Mouse (Mus musculus): Measurements from ENCODE around the gene Pnkd. TPM values are rescaled to one million over a fixed set of nuclear protein-coding genes. Genes with fewer than 3 reads are reported as not detected.

Pnkd gene
- total and polyA plus RNA-seq, 2 experiments, result 28.0 to 130 TPM

DNA sequence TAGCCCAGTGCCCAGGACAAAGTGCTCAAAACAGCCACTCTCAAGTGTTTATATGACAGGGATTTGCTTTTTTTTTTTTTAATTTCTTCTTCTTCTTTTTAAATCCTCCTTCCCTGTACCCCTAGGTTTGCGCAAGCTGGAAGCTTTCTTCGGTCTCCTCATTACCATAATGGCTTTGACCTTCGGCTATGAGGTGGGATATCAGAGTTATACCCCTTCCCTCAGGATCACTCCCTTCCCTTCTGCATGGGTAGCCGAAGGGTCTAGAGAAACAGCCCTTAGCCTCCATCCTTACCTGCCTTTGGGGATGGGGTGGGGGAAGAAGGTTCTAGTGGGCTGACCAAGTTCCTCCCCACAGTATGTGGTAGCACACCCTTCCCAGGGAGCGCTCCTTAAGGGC is 95.8 kb downstream of the Pnkd start:
- no peak overlapping the region for H3K27ac ChIP-seq (replicated peaks; ENCODE audit: insufficient read depth, low read depth, low read length)
- H3K36me3 ChIP-seq (ENCODE audit: control insufficient read depth, insufficient read depth, low read length), result no peaks in the 10 kb centered on the region
- TF ChIP-seq POLR2A (IDR thresholded peaks at IDR 0.05; ENCODE audit: extremely low read depth, insufficient read depth, low read length) (no peak), CTCF (IDR thresholded peaks at IDR 0.05; ENCODE audit: low read depth, low read length) (no peak)
- 90% methylated on average over 5 of the region's 5 CpGs for whole genome bisulfite sequencing
- H3K27me3 ChIP-seq (ENCODE audit: control insufficient read depth, insufficient read depth, low read length), result no peaks in the 10 kb centered on the region
- H3K9ac ChIP-seq (ENCODE audit: low read depth, low read length), result no peak overlapping the region
- H3K4me1 ChIP-seq (ENCODE audit: control insufficient read depth, insufficient read depth, low read length), result peaks cover 11% of the 10 kb centered on the region
- DNase-seq (ENCODE audit: extremely low read depth, low read depth, low spot score), result no peak
- H3K4me3 ChIP-seq (ENCODE audit: insufficient read depth, low read depth, low read length), result no peak overlapping the region
- H3K79me2 ChIP-seq (ENCODE audit: control insufficient read depth, insufficient read depth, low read length), result no peaks in the 10 kb centered on the region

GRCm38 (mm10) chr1:74381588-74382021 is 96.9 kb downstream of the Pnkd start:
- H3K36me3 ChIP-seq (ENCODE audit: control insufficient read depth, insufficient read depth, low read length), result no peaks in the 10 kb centered on the region
- H3K4me3 ChIP-seq (ENCODE audit: insufficient read depth, low read depth, low read length), result no peak overlapping the region
- H3K9ac ChIP-seq (ENCODE audit: low read depth, low read length), result no peak overlapping the region
- no peaks in the 10 kb centered on the region for H3K27me3 ChIP-seq (ENCODE audit: control insufficient read depth, insufficient read depth, low read length)
- DNase-seq (ENCODE audit: extremely low read depth, low read depth, low spot score), result no peak
- peaks cover 11% of the 10 kb centered on the region for H3K4me1 ChIP-seq (ENCODE audit: control insufficient read depth, insufficient read depth, low read length)
- WGBS, result 75% methylated on average over 10 of the region's 10 CpGs
- no peaks in the 10 kb centered on the region for H3K79me2 ChIP-seq (ENCODE audit: control insufficient read depth, insufficient read depth, low read length)
- no peak overlapping the region for H3K27ac ChIP-seq (replicated peaks; ENCODE audit: insufficient read depth, low read depth, low read length)
- TF ChIP-seq CTCF (IDR thresholded peaks at IDR 0.05; ENCODE audit: low read depth, low read length) (no peak), POLR2A (IDR thresholded peaks at IDR 0.05; ENCODE audit: extremely low read depth, insufficient read depth, low read length) (no peak)

DNA sequence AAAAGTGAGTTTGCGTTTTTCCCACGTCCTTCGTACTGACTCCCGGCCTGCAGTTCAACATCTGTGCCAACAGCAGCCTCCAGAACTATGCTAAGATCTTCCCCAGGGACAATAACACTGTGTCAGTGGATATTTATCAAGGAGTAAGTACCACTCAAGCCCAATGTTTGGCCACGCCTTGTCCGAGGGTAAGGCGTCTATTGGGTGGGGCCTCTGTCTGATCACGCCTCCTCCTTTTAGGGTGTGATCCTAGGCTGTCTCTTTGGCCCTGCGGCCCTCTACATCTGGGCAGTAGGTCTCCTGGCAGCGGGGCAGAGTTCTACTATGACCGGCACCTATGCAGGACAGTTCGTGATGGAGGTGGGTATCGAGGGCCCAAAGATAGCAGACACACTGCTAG is 98.7 kb downstream of the Pnkd start:
- TF ChIP-seq CTCF (IDR thresholded peaks at IDR 0.05; ENCODE audit: low read depth, low read length) (no peak), POLR2A (IDR thresholded peaks at IDR 0.05; ENCODE audit: extremely low read depth, insufficient read depth, low read length) (no peak)
- no peaks in the 10 kb centered on the region for H3K79me2 ChIP-seq (ENCODE audit: control insufficient read depth, insufficient read depth, low read length)
- no peak overlapping the region for H3K4me3 ChIP-seq (ENCODE audit: insufficient read depth, low read depth, low read length)
- WGBS, result 95% methylated on average over 13 of the region's 13 CpGs
- no peak overlapping the region for H3K27ac ChIP-seq (replicated peaks; ENCODE audit: insufficient read depth, low read depth, low read length)
- no peaks in the 10 kb centered on the region for H3K36me3 ChIP-seq (ENCODE audit: control insufficient read depth, insufficient read depth, low read length)
- peaks cover 20% of the 10 kb centered on the region for H3K4me1 ChIP-seq (ENCODE audit: control insufficient read depth, insufficient read depth, low read length)
- H3K27me3 ChIP-seq (ENCODE audit: control insufficient read depth, insufficient read depth, low read length), result no peaks in the 10 kb centered on the region
- H3K9ac ChIP-seq (ENCODE audit: low read depth, low read length), result no peak overlapping the region
- no peak for DNase-seq (ENCODE audit: extremely low read depth, low read depth, low spot score)

- H3K9ac ChIP-seq (ENCODE audit: low read depth, low read length), result no peak overlapping the region
- no peak for DNase-seq (ENCODE audit: extremely low read depth, low read depth, low spot score)
- H3K4me3 ChIP-seq (ENCODE audit: insufficient read depth, low read depth, low read length), result no peak overlapping the region
- no peaks in the 10 kb centered on the region for H3K27me3 ChIP-seq (ENCODE audit: control insufficient read depth, insufficient read depth, low read length)
- TF ChIP-seq CTCF (IDR thresholded peaks at IDR 0.05; ENCODE audit: low read depth, low read length) (no peak), POLR2A (IDR thresholded peaks at IDR 0.05; ENCODE audit: extremely low read depth, insufficient read depth, low read length) (no peak)
- peaks cover 14% of the 10 kb centered on the region for H3K4me1 ChIP-seq (ENCODE audit: control insufficient read depth, insufficient read depth, low read length)
- H3K27ac ChIP-seq (replicated peaks; ENCODE audit: insufficient read depth, low read depth, low read length), result no peak overlapping the region
- 88% methylated on average over 8 of the region's 8 CpGs for WGBS
- H3K36me3 ChIP-seq (ENCODE audit: control insufficient read depth, insufficient read depth, low read length), result no peaks in the 10 kb centered on the region
- no peaks in the 10 kb centered on the region for H3K79me2 ChIP-seq (ENCODE audit: control insufficient read depth, insufficient read depth, low read length)
These were observed 99.8 kb downstream of the Pnkd start for GRCm38 (mm10) chr1:74384525-74384924.

DNA sequence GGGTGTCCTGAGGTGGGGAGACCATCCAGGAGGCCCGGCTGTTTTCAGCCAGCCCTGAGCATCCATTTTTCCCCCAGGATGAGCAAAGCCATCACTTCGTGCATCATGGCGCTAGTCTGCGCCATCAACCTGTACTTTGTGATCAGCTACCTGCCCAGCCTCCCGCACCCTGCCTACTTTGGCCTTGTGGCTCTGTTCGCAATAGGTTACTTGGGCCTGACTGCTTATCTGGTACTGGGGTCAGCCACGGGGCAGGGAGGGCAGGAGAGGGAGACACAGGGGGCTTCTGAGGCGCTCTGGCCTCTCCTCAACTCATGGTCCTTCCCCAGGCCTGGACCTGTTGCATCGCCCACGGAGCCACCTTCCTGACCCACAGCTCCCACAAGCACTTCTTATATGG is 100.3 kb downstream of the Pnkd start:
- no peak overlapping the region for H3K4me3 ChIP-seq (ENCODE audit: insufficient read depth, low read depth, low read length)
- peaks cover 10% of the 10 kb centered on the region for H3K4me1 ChIP-seq (ENCODE audit: control insufficient read depth, insufficient read depth, low read length)
- no peaks in the 10 kb centered on the region for H3K79me2 ChIP-seq (ENCODE audit: control insufficient read depth, insufficient read depth, low read length)
- TF ChIP-seq CTCF (IDR thresholded peaks at IDR 0.05; ENCODE audit: low read depth, low read length), result no peak
- TF ChIP-seq POLR2A (IDR thresholded peaks at IDR 0.05; ENCODE audit: extremely low read depth, insufficient read depth, low read length), result no peak
- H3K36me3 ChIP-seq (ENCODE audit: control insufficient read depth, insufficient read depth, low read length), result no peaks in the 10 kb centered on the region
- H3K9ac ChIP-seq (ENCODE audit: low read depth, low read length), result no peak overlapping the region
- H3K27ac ChIP-seq (replicated peaks; ENCODE audit: insufficient read depth, low read depth, low read length), result no peak overlapping the region
- 93% methylated on average over 10 of the region's 10 CpGs for WGBS
- DNase-seq (ENCODE audit: extremely low read depth, low read depth, low spot score), result no peak
- H3K27me3 ChIP-seq (ENCODE audit: control insufficient read depth, insufficient read depth, low read length), result no peaks in the 10 kb centered on the region

GRCm38 (mm10) chr1:74385531-74385930 is 100.8 kb downstream of the Pnkd start:
- no peak for DNase-seq (ENCODE audit: extremely low read depth, low read depth, low spot score)
- 92% methylated on average over 8 of the region's 8 CpGs for WGBS
- H3K27ac ChIP-seq (replicated peaks; ENCODE audit: insufficient read depth, low read depth, low read length), result no peak overlapping the region
- no peaks in the 10 kb centered on the region for H3K27me3 ChIP-seq (ENCODE audit: control insufficient read depth, insufficient read depth, low read length)
- TF ChIP-seq POLR2A (IDR thresholded peaks at IDR 0.05; ENCODE audit: extremely low read depth, insufficient read depth, low read length) (no peak), CTCF (IDR thresholded peaks at IDR 0.05; ENCODE audit: low read depth, low read length) (no peak)
- H3K4me3 ChIP-seq (ENCODE audit: insufficient read depth, low read depth, low read length), result no peak overlapping the region
- H3K9ac ChIP-seq (ENCODE audit: low read depth, low read length), result no peak overlapping the region
- peaks cover 10% of the 10 kb centered on the region for H3K4me1 ChIP-seq (ENCODE audit: control insufficient read depth, insufficient read depth, low read length)
- no peaks in the 10 kb centered on the region for H3K36me3 ChIP-seq (ENCODE audit: control insufficient read depth, insufficient read depth, low read length)
- no peaks in the 10 kb centered on the region for H3K79me2 ChIP-seq (ENCODE audit: control insufficient read depth, insufficient read depth, low read length)
